Mouse (Mus musculus): Measurements from ENCODE around the gene Tm6sf1.
"Not testable (repeated sequence)": the region's sequence is repeated elsewhere in the genome, so short reads cannot be mapped to it uniquely, and the experiment has no call there.

The Tm6sf1 gene

GRCm38 (mm10) chr7:81858968-81859721 is at the start of gene Tm6sf1:
Gene Tm6sf1, plus strand, starts transcription at chr7:81859001.
- no peak for DNase-seq (ENCODE audit: low spot score)

- DNase-seq (ENCODE audit: low spot score), result no peak
Observed at GRCm38 (mm10) chr7:81824906-81825305, 33.9 kb upstream of the Tm6sf1 start.

- no peak for DNase-seq (ENCODE audit: low spot score)
Observed at GRCm38 (mm10) chr7:81825381-81825780, 33.4 kb upstream of the Tm6sf1 start.

- no peak for DNase-seq (ENCODE audit: low spot score)
Observed at GRCm38 (mm10) chr7:81827806-81828667, 30.8 kb upstream of the Tm6sf1 start.

GRCm38 (mm10) chr7:81828681-81829378 is 30.0 kb upstream of the Tm6sf1 start:
- DNase-seq (ENCODE audit: low spot score), result peak; percentile 39

- peak; percentile 64 for DNase-seq (ENCODE audit: low spot score)
Observed at GRCm38 (mm10) chr7:81829379-81829894, 29.4 kb upstream of the Tm6sf1 start, which contains the start of gene Btbd1. Gene Btbd1, minus strand, starts transcription at chr7:81829431.

- no peak for DNase-seq (ENCODE audit: low spot score)
Observed at GRCm38 (mm10) chr7:81834847-81835246, 24.0 kb upstream of the Tm6sf1 start.

GRCm38 (mm10) chr7:81835430-81835829 is 23.4 kb upstream of the Tm6sf1 start:
- no peak for DNase-seq (ENCODE audit: low spot score)

GRCm38 (mm10) chr7:81837771-81838170 is 21.0 kb upstream of the Tm6sf1 start:
- not testable (repeated sequence) for DNase-seq (ENCODE audit: low spot score)

- DNase-seq (ENCODE audit: low spot score), result no peak
Observed at GRCm38 (mm10) chr7:81839746-81840145, 19.1 kb upstream of the Tm6sf1 start.

GRCm38 (mm10) chr7:81840661-81841181 is 18.1 kb upstream of the Tm6sf1 start:
- no peak for DNase-seq (ENCODE audit: low spot score)

- no peak for DNase-seq (ENCODE audit: low spot score)
Observed at GRCm38 (mm10) chr7:81841439-81841838, 17.4 kb upstream of the Tm6sf1 start.

GRCm38 (mm10) chr7:81842141-81842540 is 16.7 kb upstream of the Tm6sf1 start:
- DNase-seq (ENCODE audit: low spot score), result no peak

GRCm38 (mm10) chr7:81842998-81843397 is 15.8 kb upstream of the Tm6sf1 start:
- DNase-seq (ENCODE audit: low spot score), result no peak

GRCm38 (mm10) chr7:81843903-81844302 is 14.9 kb upstream of the Tm6sf1 start:
- no peak for DNase-seq (ENCODE audit: low spot score)

- no peak for DNase-seq (ENCODE audit: low spot score)
Observed at GRCm38 (mm10) chr7:81844801-81845200, 14.0 kb upstream of the Tm6sf1 start.

- DNase-seq (ENCODE audit: low spot score), result no peak
Observed at GRCm38 (mm10) chr7:81845313-81845712, 13.5 kb upstream of the Tm6sf1 start.

- DNase-seq (ENCODE audit: low spot score), result no peak
Observed at GRCm38 (mm10) chr7:81846008-81846407, 12.8 kb upstream of the Tm6sf1 start.

- no peak for DNase-seq (ENCODE audit: low spot score)
Observed at GRCm38 (mm10) chr7:81847010-81847409, 11.8 kb upstream of the Tm6sf1 start.

GRCm38 (mm10) chr7:81847777-81848176 is 11.0 kb upstream of the Tm6sf1 start:
- DNase-seq (ENCODE audit: low spot score), result no peak

GRCm38 (mm10) chr7:81849214-81849613 is 9.6 kb upstream of the Tm6sf1 start:
- DNase-seq (ENCODE audit: low spot score), result no peak

- no peak for DNase-seq (ENCODE audit: low spot score)
Observed at GRCm38 (mm10) chr7:81849633-81850032, 9.2 kb upstream of the Tm6sf1 start.
